Comparison of ENCODE assay signal across 18 mouse cellular contexts in genomic region chr2:17917238-17917946, GRCm38 (mm10).
A peak's percentile ranks its signal among the peaks of the same experiment; 100 is the strongest.
DNase-seq lines count a peak whose midpoint lies in the region; ATAC-seq and TF ChIP-seq lines count a peak whose summit lies in the region.
"Had no signal": no experiment of that assay in that cellular context is flagged by ENCODE, and none has a peak within 500 bp of the region (broad histone marks: within the 10 kb centered on the region; RNA-seq: fewer than 3 reads in every experiment).

No protein-coding gene starts in this region.

- H3K4me1 ChIP-seq in heart, embryonic 14.5 days (ENCODE audit: control insufficient read depth in 2 of 2, insufficient read depth in 2 of 2, low read length in 2 of 2), result peaks cover 4% of the 10 kb centered on the region in 2 experiments; a peak in 2 of 4 replicates
- H3K4me1 ChIP-seq in midbrain, embryonic 10.5 days, result peaks cover 12% of the 10 kb centered on the region
- no peaks in the 10 kb centered on the region for H3K4me1 ChIP-seq in midbrain, postnatal 0 days (ENCODE audit: insufficient read depth, low read length)
- peaks cover 10% of the 10 kb centered on the region for H3K4me1 ChIP-seq in embryonic facial prominence, embryonic 10.5 days
- H3K4me1 ChIP-seq: liver, embryonic 12.5 days; lung, embryonic 15.5 days had no signal

- H3K36me3 ChIP-seq in heart, embryonic 14.5 days (ENCODE audit: control insufficient read depth, insufficient read depth, low read length), result no peaks in the 10 kb centered on the region
- no peaks in the 10 kb centered on the region for H3K36me3 ChIP-seq in midbrain, embryonic 10.5 days
- no peaks in the 10 kb centered on the region for H3K36me3 ChIP-seq in midbrain, postnatal 0 days (ENCODE audit: insufficient read depth, low read length)
- no peaks in the 10 kb centered on the region for H3K36me3 ChIP-seq in embryonic facial prominence, embryonic 10.5 days (replicated peaks)
- H3K36me3 ChIP-seq: hindbrain, embryonic 12.5 days; intestine, embryonic 15.5 days; liver, embryonic 12.5 days; lung, embryonic 15.5 days had no signal

- WGBS in heart, embryonic 14.5 days, result 16% methylated on average over 8 of the region's 8 CpGs
- 31% methylated on average over 8 of the region's 8 CpGs for WGBS in midbrain, embryonic 10.5 days
- 28% methylated on average over 8 of the region's 8 CpGs for WGBS in midbrain, postnatal 0 days
- 25% methylated on average over 8 of the region's 8 CpGs for WGBS in embryonic facial prominence, embryonic 10.5 days

- H3K9ac ChIP-seq in heart, embryonic 14.5 days (ENCODE audit: low read length), result no peak overlapping the region
- H3K9ac ChIP-seq in midbrain, postnatal 0 days (replicated peaks; ENCODE audit: low read length, poor library complexity, severe bottlenecking), result no peak overlapping the region
- H3K9ac ChIP-seq: hindbrain, embryonic 12.5 days; intestine, embryonic 15.5 days; liver, embryonic 12.5 days; lung, embryonic 15.5 days had no signal

- intact Hi-C loops in heart, postnatal 36 days (cut with DNase I), result no loop called here

- H3K4me2 ChIP-seq in heart, embryonic 14.5 days (ENCODE audit: low read length), result peak overlapping the region; percentile 52
- no peak overlapping the region for H3K4me2 ChIP-seq in midbrain, postnatal 0 days (ENCODE audit: low read depth, low read length, poor library complexity, severe bottlenecking)
- H3K4me2 ChIP-seq: hindbrain, embryonic 12.5 days; intestine, embryonic 15.5 days; liver, embryonic 12.5 days; lung, embryonic 15.5 days had no signal

- TF ChIP-seq CTCF in midbrain, postnatal 0 days (IDR thresholded peaks at IDR 0.05), result no peak

- no peaks in the 10 kb centered on the region for H3K9me3 ChIP-seq in heart, embryonic 14.5 days (ENCODE audit: control insufficient read depth, low read length)
- no peaks in the 10 kb centered on the region for H3K9me3 ChIP-seq in midbrain, embryonic 10.5 days (replicated peaks)
- no peaks in the 10 kb centered on the region for H3K9me3 ChIP-seq in midbrain, postnatal 0 days (ENCODE audit: low read length)
- no peaks in the 10 kb centered on the region for H3K9me3 ChIP-seq in embryonic facial prominence, embryonic 10.5 days
- H3K9me3 ChIP-seq: hindbrain, embryonic 12.5 days; intestine, embryonic 15.5 days; liver, embryonic 12.5 days; lung, embryonic 15.5 days had no signal

- no peak overlapping the region; a peak in 1 of 4 replicates for H3K27ac ChIP-seq in heart, embryonic 14.5 days (replicated peaks in 1 of 2; ENCODE audit: control insufficient read depth in 1 of 2, insufficient read depth in 1 of 2, low read depth in 2 of 2, low read length in 2 of 2)
- peak overlapping the region; percentile 1; the same call in 1 of the 2 replicates for H3K27ac ChIP-seq in midbrain, embryonic 10.5 days (replicated peaks)
- H3K27ac ChIP-seq in midbrain, postnatal 0 days (ENCODE audit: low read depth, low read length), result no peak overlapping the region
- H3K27ac ChIP-seq in embryonic facial prominence, embryonic 10.5 days (replicated peaks), result peak overlapping the region; percentile 19; the same call in 1 of the 2 replicates
- H3K27ac ChIP-seq: hindbrain, embryonic 12.5 days; intestine, embryonic 15.5 days; liver, embryonic 12.5 days; lung, embryonic 15.5 days had no signal

- H3K4me3 ChIP-seq in heart, embryonic 14.5 days (ENCODE audit: control insufficient read depth in 1 of 2, insufficient read depth in 1 of 2, low read depth in 1 of 2, low read length in 2 of 2), result peak overlapping the region in 1 of 2 experiments; percentile 12; a peak in 1 of 4 replicates
- no peak overlapping the region for H3K4me3 ChIP-seq in midbrain, embryonic 10.5 days
- H3K4me3 ChIP-seq in midbrain, postnatal 0 days (ENCODE audit: low read depth, low read length), result no peak overlapping the region
- no peak overlapping the region for H3K4me3 ChIP-seq in embryonic facial prominence, embryonic 10.5 days
- H3K4me3 ChIP-seq: hindbrain, embryonic 12.5 days; intestine, embryonic 15.5 days; liver, embryonic 12.5 days; lung, embryonic 15.5 days had no signal

- DNase-seq in heart, postnatal 36 days, result no peak
- peak; percentile 35 for DNase-seq in midbrain, embryonic 10.5 days (ENCODE audit: low spot score)
- no peak for DNase-seq in midbrain, postnatal 0 days (ENCODE audit: low spot score)
- peak; percentile 96 for DNase-seq in R1 (ENCODE audit: low read depth, low spot score)
- no peak for DNase-seq in embryonic facial prominence, embryonic 10.5 days (ENCODE audit: low spot score)
- no peak for DNase-seq in left cerebral cortex, adult 11 months (ENCODE audit: low spot score)
- DNase-seq: adrenal gland, postnatal 14 days; cerebellum, adult 11-12 months; cerebellum, postnatal 25 days; gastrocnemius, postnatal 14 days; kidney, postnatal 14 days; right cerebral cortex, postnatal 4 days; thymus, postnatal 25 days had no signal

- no peak for ATAC-seq in heart, embryonic 14.5 days (ENCODE audit: insufficient number of reproducible peaks, insufficient read depth, low FRiP score, low read depth)
- ATAC-seq in midbrain, postnatal 0 days (ENCODE audit: low FRiP score), result no peak
- ATAC-seq: intestine, embryonic 15.5 days; liver, embryonic 12.5 days had no signal

- H3K27me3 ChIP-seq in heart, embryonic 14.5 days (ENCODE audit: control insufficient read depth, insufficient read depth, low read length), result no peaks in the 10 kb centered on the region
- no peaks in the 10 kb centered on the region for H3K27me3 ChIP-seq in midbrain, embryonic 10.5 days (ENCODE audit: low read depth, poor library complexity, severe bottlenecking)
- no peaks in the 10 kb centered on the region for H3K27me3 ChIP-seq in midbrain, postnatal 0 days (ENCODE audit: insufficient read depth, low read length)
- H3K27me3 ChIP-seq in embryonic facial prominence, embryonic 10.5 days (replicated peaks; ENCODE audit: low read depth, poor library complexity, severe bottlenecking), result no peaks in the 10 kb centered on the region
- H3K27me3 ChIP-seq: hindbrain, embryonic 12.5 days; intestine, embryonic 15.5 days; liver, embryonic 12.5 days; lung, embryonic 15.5 days had no signal

Comparison
In these comparisons a context has a peak if more than half of its experiments do, and no peak if none do; other contexts are left out.
1. H3K27ac ChIP-seq: peak in midbrain, embryonic 10.5 days (single experiment) and embryonic facial prominence, embryonic 10.5 days (single experiment); none in heart, embryonic 14.5 days (0 of 2) and midbrain, postnatal 0 days (single experiment).
2. DNase-seq: peak in midbrain, embryonic 10.5 days (single experiment) and R1 (single experiment); none in heart, postnatal 36 days (0 of 2), midbrain, postnatal 0 days (single experiment), embryonic facial prominence, embryonic 10.5 days (single experiment) and left cerebral cortex, adult 11 months (single experiment).